9 mouse cellular contexts compared by ENCODE assay signal in genomic region chr14:73303193-73303592, GRCm38 (mm10). TPM values are rescaled to one million over a fixed set of nuclear protein-coding genes. Genes with fewer than 3 reads are reported as not detected.
DNase-seq lines count a peak whose midpoint lies in the region; ATAC-seq and TF ChIP-seq lines count a peak whose summit lies in the region.
"Had no signal": no experiment of that assay in that cellular context is flagged by ENCODE, and none has a peak within 500 bp of the region (broad histone marks: within the 10 kb centered on the region; RNA-seq: fewer than 3 reads in every experiment).

No protein-coding gene starts in this region.

- H3K4me2 ChIP-seq in forebrain, embryonic 16.5 days (ENCODE audit: low read length), result no peak overlapping the region
- no peak overlapping the region for H3K4me2 ChIP-seq in lung, postnatal 0 days (replicated peaks; ENCODE audit: low read depth, low read length)

- H3K4me3 ChIP-seq in forebrain, embryonic 16.5 days (replicated peaks; ENCODE audit: low read length), result no peak overlapping the region
- no peak overlapping the region for H3K4me3 ChIP-seq in lung, postnatal 0 days (ENCODE audit: low read depth, low read length)
- H3K4me3 ChIP-seq: megakaryocyte, embryonic 14.5 days had no signal

- no peaks in the 10 kb centered on the region for H3K4me1 ChIP-seq in forebrain, embryonic 16.5 days (replicated peaks; ENCODE audit: control insufficient read depth, insufficient read depth, low read length)
- no peaks in the 10 kb centered on the region for H3K4me1 ChIP-seq in lung, postnatal 0 days (ENCODE audit: insufficient read depth, low read depth, low read length)

- WGBS in forebrain, embryonic 16.5 days, result 61% methylated on average over 3 of the region's 3 CpGs
- WGBS in lung, postnatal 0 days, result 30% methylated on average over 3 of the region's 3 CpGs

- peak; percentile 45; the same call in 1 of the 2 replicates for ATAC-seq in forebrain, embryonic 16.5 days
- ATAC-seq in lung, postnatal 0 days, result no peak

- no peaks in the 10 kb centered on the region for H3K36me3 ChIP-seq in forebrain, embryonic 16.5 days (ENCODE audit: control insufficient read depth, insufficient read depth)
- no peaks in the 10 kb centered on the region for H3K36me3 ChIP-seq in lung, postnatal 0 days (ENCODE audit: insufficient read depth, low read length)

- H3K27me3 ChIP-seq in forebrain, embryonic 16.5 days (replicated peaks; ENCODE audit: control insufficient read depth, insufficient read depth, low read length), result no peaks in the 10 kb centered on the region
- no peaks in the 10 kb centered on the region for H3K27me3 ChIP-seq in lung, postnatal 0 days (replicated peaks; ENCODE audit: insufficient read depth, low read length)
- H3K27me3 ChIP-seq: megakaryocyte, embryonic 14.5 days had no signal

- DNase-seq in adrenal gland, postnatal 14 days, result peak; percentile 43
- DNase-seq in adrenal gland, postnatal 4 days (ENCODE audit: low spot score in 2 of 2), result no peak
- peak; percentile 36 to 64 for DNase-seq in left cerebral cortex, postnatal 10 days (ENCODE audit: extremely low spot score in 1 of 2, low spot score in 2 of 2)
- DNase-seq in left cerebral cortex, postnatal 4 days, result no peak
- peak; percentile 51 for DNase-seq in R1 (ENCODE audit: low read depth, low spot score)
- peak; percentile 76 for DNase-seq in lung, postnatal 0 days (ENCODE audit: low spot score)
- peak; percentile 33 to 65 for DNase-seq in spleen, postnatal 4 days (ENCODE audit: low spot score in 2 of 2)

- no peak overlapping the region for H3K27ac ChIP-seq in forebrain, embryonic 16.5 days (ENCODE audit: low read length)
- no peak overlapping the region for H3K27ac ChIP-seq in lung, postnatal 0 days (ENCODE audit: low read length)

- peak; percentile 85 for TF ChIP-seq CTCF in lung, postnatal 0 days (IDR thresholded peaks at IDR 0.05)

- no peaks in the 10 kb centered on the region for H3K9me3 ChIP-seq in forebrain, embryonic 16.5 days (ENCODE audit: control insufficient read depth, low read length)
- no peaks in the 10 kb centered on the region for H3K9me3 ChIP-seq in lung, postnatal 0 days (ENCODE audit: low read length)
- H3K9me3 ChIP-seq: megakaryocyte, embryonic 14.5 days had no signal

- no peak for TF ChIP-seq EP300 in lung, postnatal 0 days (IDR thresholded peaks at IDR 0.05)

- intact Hi-C loops in left cerebral cortex, postnatal 10 days (cut with DNase I), result loop anchor here (2.0 kb wide), 1 partner anchor 196 kb away; no protein-coding TSS in a partner anchor
- intact Hi-C loops in left cerebral cortex, postnatal 4 days (cut with DNase I), result loop anchor here (5.0 kb wide), 1 partner anchor 196 kb away; no protein-coding TSS in a partner anchor

- H3K9ac ChIP-seq in forebrain, embryonic 16.5 days (replicated peaks; ENCODE audit: low read depth, low read length), result no peak overlapping the region
- H3K9ac ChIP-seq in lung, postnatal 0 days (replicated peaks; ENCODE audit: low read depth), result no peak overlapping the region

RNA-seq across cellular contexts. Expression of gene Rb1, which starts 22.4 kb away (rescaled TPM):
- total RNA-seq in adrenal gland, postnatal 14 days (2021), result 25.8 and 27.1 TPM in 2 replicates
- 10 to 100 TPM; 16.1 to 23.7 TPM for total RNA-seq in adrenal gland, postnatal 4 days (2021)
- 10 to 100 TPM; 35.9 to 37.9 TPM for total RNA-seq in left cerebral cortex, postnatal 10 days (2021)
- 10 to 100 TPM; 45.8 to 49.0 TPM for total RNA-seq in left cerebral cortex, postnatal 4 days (2021)
- polyA plus RNA-seq in forebrain, embryonic 16.5 days (2015; fragmentation: Nextera tagmentation; extraction: Ambion mirVana), result 15.8 and 22.7 TPM in 2 replicates
- polyA plus RNA-seq in lung, postnatal 0 days (2015; fragmentation: Nextera tagmentation; extraction: Ambion mirVana), result 14.3 and 14.7 TPM in 2 replicates

Comparison
In these comparisons a context has a peak if more than half of its experiments do, and no peak if none do; other contexts are left out.
1. DNase-seq: peak in adrenal gland, postnatal 14 days (single experiment), left cerebral cortex, postnatal 10 days (2 of 2), R1 (single experiment), lung, postnatal 0 days (single experiment) and spleen, postnatal 4 days (2 of 2); none in adrenal gland, postnatal 4 days (0 of 2) and left cerebral cortex, postnatal 4 days (single experiment).